Mouse (Mus musculus) neural tube, embryonic 14.5 days (tissue): ENCODE measurements at regions not wholly inside any gene's neighbourhood (a gene's known extent, or its start where the extent isn't known, plus 50 kb on each side); places are given as distances from the start of the nearest gene placed in this dataset.
A peak's percentile ranks its signal among the peaks of the same experiment; 100 is the strongest.

ENCODE experiments used
- ATAC-seq: fragments of 200-750 bp; cut with Nextera tagmentation; 2 replicates; pipeline ENCODE4 v1.8.0; 2017; ENCODE audit warnings: low read depth, mild to moderate bottlenecking, moderate TSS enrichment, moderate library complexity
- H3K27ac ChIP-seq: fragments of 300-500 bp; sonication (generic); 2 replicates; pipeline ENCODE4 v1.5.1; 2014; ENCODE audit warnings: low read depth, mild to moderate bottlenecking, control low read depth, low read length, moderate library complexity, mixed read lengths
- H3K27me3 ChIP-seq: fragments of 300-500 bp; sonication (generic); 2 replicates; pipeline ENCODE4 v1.6.1; 2014; ENCODE audit warnings: low read length; ENCODE audit not compliant: control insufficient read depth, insufficient read depth
- H3K36me3 ChIP-seq: fragments of 300-500 bp; sonication (generic); 2 replicates; pipeline ENCODE4 v1.6.1; 2014; ENCODE audit warnings: low read length, mixed read lengths; ENCODE audit not compliant: control insufficient read depth, insufficient read depth
- H3K4me1 ChIP-seq: fragments of 300-500 bp; sonication (generic); 2 replicates; pipeline ENCODE4 v1.6.1; 2014; ENCODE audit warnings: low read length; ENCODE audit not compliant: control insufficient read depth, insufficient read depth
- H3K4me2 ChIP-seq: fragments of 300-500 bp; sonication (generic); 2 replicates; pipeline ENCODE4 v1.6.1; 2014; ENCODE audit warnings: mild to moderate bottlenecking, low read depth, low read length, control low read depth
- H3K4me3 ChIP-seq: fragments of 300-500 bp; sonication (generic); 2 replicates; pipeline ENCODE4 v1.5.1; 2014; ENCODE audit warnings: low read depth, low read length, control low read depth, mixed read lengths
- H3K9ac ChIP-seq: fragments of 300-500 bp; sonication (generic); replicated peaks from 2 replicates; pipeline ENCODE4 v1.6.1; 2014; ENCODE audit warnings: low read depth, mild to moderate bottlenecking, control low read depth, low read length, mixed read lengths
- H3K9me3 ChIP-seq: fragments of 300-500 bp; sonication (generic); 2 replicates; pipeline ENCODE4 v1.6.1; 2016; ENCODE audit warnings: low read length; ENCODE audit not compliant: control insufficient read depth
- WGBS: fragments of 180-500 bp; shearing (Covaris S2); extraction: QIAGEN DNeasy Blood & Tissue Kit; methylation state at CpG from one replicate; pipeline ENCODE4 v1.1.7; 2014; 5-methylcytosine and 5-hydroxymethylcytosine counted together

DNA sequence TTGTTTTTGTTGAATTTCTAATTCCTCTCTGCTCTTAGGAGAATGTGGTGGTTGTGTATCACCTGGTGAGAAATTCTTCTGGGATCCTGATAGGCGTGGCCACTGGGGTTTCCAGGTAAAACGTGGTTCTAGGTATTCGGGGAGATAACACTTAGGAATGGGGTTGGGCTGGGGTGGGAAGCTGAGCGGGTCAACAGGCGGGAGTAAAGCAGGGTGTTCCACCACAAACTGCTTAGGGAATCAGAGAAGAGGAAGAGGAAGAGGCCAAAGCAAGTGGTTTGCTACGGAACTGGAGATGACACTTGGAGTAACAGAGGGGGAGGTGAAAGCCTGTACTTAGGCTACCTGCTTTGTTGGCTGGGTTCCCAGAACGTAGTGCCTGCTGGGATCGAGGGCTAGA is 205.9 kb upstream of the Rgma start:
- H3K9me3 ChIP-seq, result no peaks in the 10 kb centered on the region
- no peak overlapping the region for H3K4me3 ChIP-seq
- no peaks in the 10 kb centered on the region for H3K27me3 ChIP-seq
- 89% methylated on average over 8 of the region's 8 CpGs for WGBS
- H3K27ac ChIP-seq, result no peak overlapping the region
- no peaks in the 10 kb centered on the region for H3K36me3 ChIP-seq
- ATAC-seq, result no peak
- no peak overlapping the region for H3K9ac ChIP-seq
- H3K4me2 ChIP-seq, result no peak overlapping the region
- H3K4me1 ChIP-seq, result no peaks in the 10 kb centered on the region

DNA sequence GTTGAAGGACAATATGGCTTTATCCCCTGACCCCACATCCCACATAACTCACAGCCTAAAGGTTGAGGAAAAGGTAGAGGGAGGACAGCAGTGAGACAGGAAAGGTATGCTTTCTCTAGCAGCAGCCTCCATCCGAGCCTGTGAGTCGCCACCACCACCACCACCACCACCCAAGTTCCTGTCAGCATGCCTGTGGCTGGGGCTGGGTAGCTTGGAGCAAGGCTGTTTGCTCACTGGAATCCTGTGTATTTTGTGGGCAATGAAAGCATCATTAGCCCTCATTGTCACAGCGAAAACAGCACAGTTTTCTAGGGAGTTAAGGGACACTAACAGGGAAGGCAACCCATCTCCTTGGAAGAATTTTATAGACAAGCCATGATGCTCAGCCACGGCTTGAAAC is 202.7 kb upstream of the Rgma start:
- no peak overlapping the region for H3K4me2 ChIP-seq
- no peaks in the 10 kb centered on the region for H3K9me3 ChIP-seq
- no peak overlapping the region for H3K4me3 ChIP-seq
- 82% methylated on average over 4 of the region's 4 CpGs for WGBS
- no peaks in the 10 kb centered on the region for H3K27me3 ChIP-seq
- ATAC-seq, result no peak
- H3K27ac ChIP-seq, result no peak overlapping the region
- H3K9ac ChIP-seq, result no peak overlapping the region
- no peaks in the 10 kb centered on the region for H3K36me3 ChIP-seq
- H3K4me1 ChIP-seq, result no peaks in the 10 kb centered on the region

DNA sequence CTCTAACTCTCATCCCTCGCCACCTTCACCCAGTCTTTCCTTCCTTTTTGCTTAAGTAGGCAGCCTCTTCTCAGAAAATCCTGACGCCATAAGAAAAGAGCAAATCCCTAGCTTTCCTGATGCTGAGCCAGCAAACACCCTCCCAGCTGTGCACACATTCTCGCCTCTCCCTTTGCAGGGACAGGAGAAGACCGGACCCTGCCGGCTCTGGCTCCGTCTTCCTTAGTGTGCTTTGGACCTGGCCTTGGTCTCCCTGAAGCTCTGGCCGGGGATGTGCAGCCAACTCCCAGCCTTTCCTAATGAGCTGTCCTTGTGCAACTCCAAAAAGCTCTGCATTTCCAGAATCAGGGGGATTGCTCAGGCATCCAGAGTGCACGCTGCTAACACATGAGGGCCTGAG is 191.5 kb upstream of the Rgma start:
- 72% methylated on average over 8 of the region's 8 CpGs for whole genome bisulfite sequencing
- H3K27me3 ChIP-seq, result no peaks in the 10 kb centered on the region
- no peaks in the 10 kb centered on the region for H3K36me3 ChIP-seq
- H3K4me3 ChIP-seq, result no peak overlapping the region
- no peak for ATAC-seq
- no peak overlapping the region for H3K4me2 ChIP-seq
- H3K4me1 ChIP-seq, result no peaks in the 10 kb centered on the region
- no peak overlapping the region for H3K9ac ChIP-seq
- no peaks in the 10 kb centered on the region for H3K9me3 ChIP-seq
- H3K27ac ChIP-seq, result peak overlapping the region; percentile 62

DNA sequence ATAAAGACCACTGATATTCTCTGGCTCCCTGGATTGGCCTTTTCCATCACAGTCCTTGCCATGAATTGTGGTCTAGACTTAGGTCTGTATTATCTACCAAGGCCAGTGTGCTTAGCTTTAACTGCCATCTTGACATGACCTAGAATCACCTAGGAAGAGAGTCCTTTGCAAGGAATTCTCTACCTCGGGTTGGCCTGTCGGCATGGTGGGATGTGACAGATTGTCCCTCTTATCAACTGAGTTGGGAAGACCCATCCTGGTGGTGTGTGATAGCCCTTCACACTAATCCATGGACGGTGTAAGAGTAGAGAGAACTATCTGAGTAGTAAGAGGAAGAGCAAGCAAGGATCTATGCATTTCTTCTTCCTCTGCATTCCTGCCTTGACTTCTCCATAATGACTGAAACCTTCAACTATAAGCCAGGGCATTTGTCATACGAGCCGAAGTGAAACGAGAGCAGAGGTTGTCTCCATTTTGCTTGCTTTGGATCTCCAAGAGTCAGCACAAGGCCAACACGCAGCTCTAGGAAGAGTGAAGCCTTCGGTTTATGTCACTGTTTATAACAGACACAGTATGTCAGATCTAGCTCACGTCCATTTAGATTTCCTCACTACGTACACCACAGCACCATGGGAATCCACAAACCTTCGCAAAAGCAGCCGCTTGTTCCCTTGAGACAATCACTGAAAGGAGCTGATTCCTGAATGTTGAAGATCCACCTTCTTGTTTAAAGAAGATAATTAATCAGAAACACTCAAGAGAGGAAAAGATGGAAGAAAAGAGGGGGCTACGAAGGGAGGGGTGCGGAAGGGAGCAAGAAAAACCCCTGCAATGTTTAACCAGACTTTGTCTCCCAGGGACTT is 190.9 kb upstream of the Rgma start:
- H3K36me3 ChIP-seq, result no peaks in the 10 kb centered on the region
- H3K9me3 ChIP-seq, result no peaks in the 10 kb centered on the region
- no peaks in the 10 kb centered on the region for H3K4me1 ChIP-seq
- no peaks in the 10 kb centered on the region for H3K27me3 ChIP-seq
- WGBS, result 53% methylated on average over 14 of the region's 14 CpGs
- peak overlapping the region; percentile 62 for H3K27ac ChIP-seq
- no peak overlapping the region for H3K9ac ChIP-seq
- H3K4me3 ChIP-seq, result no peak overlapping the region
- ATAC-seq, result peak; percentile 49
- no peak overlapping the region for H3K4me2 ChIP-seq

DNA sequence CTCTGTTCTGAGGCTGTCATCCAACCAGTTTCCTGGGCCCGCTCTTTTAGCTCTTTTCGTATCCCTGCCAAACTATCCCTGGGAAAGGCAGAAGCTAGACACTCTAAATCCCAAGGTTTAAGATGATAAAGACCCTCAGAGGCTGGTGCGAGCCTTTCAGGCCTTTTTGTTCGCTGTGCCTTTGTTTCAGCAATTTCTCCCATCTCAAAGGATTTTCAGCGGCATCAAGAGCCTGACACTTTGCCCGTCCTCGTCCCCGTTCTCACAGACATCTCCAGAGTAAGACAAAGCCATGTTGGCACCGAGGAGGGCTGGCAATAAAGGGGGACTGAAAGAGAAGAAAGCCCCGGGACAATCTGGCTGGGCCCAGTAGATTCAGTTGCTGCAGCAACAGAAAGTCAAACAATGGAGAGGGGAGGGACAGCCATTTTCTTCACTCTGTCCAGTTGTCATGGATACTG is 190.2 kb upstream of the Rgma start:
- Histone ChIP-seq H3K27me3 (no peaks in the 10 kb centered on the region), H3K36me3 (no peaks in the 10 kb centered on the region), H3K4me3 (no peak overlapping the region), H3K4me1 (no peaks in the 10 kb centered on the region), H3K9ac (no peak overlapping the region), H3K4me2 (no peak overlapping the region), H3K27ac (peak overlapping the region; percentile 62), H3K9me3 (no peaks in the 10 kb centered on the region)
- peak; percentile 87 for ATAC-seq
- 22% methylated on average over 10 of the region's 10 CpGs for WGBS

DNA sequence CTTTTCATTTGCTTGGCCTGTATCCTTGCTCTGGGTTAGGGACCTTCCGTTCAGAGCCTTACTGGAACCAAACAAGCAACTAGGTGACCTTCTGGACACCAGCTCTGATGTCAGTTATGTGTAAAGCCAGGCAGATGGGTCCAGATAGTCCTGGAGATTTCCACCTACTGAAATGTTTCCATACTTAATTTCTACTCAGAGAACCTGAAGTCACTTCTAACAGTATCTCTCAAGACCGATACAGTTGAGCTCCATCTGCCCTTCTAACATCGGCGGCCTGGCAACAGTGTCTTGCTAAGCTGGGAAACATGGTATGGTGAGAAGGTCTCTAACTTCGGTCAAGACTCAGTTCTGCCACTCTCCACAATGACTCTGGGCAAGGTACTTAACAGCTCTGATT is 189.7 kb upstream of the Rgma start:
- WGBS, result 57% methylated on average over 5 of the region's 5 CpGs
- no peak; the same call in 1 of the 2 replicates for ATAC-seq
- H3K9ac ChIP-seq, result no peak overlapping the region

DNA sequence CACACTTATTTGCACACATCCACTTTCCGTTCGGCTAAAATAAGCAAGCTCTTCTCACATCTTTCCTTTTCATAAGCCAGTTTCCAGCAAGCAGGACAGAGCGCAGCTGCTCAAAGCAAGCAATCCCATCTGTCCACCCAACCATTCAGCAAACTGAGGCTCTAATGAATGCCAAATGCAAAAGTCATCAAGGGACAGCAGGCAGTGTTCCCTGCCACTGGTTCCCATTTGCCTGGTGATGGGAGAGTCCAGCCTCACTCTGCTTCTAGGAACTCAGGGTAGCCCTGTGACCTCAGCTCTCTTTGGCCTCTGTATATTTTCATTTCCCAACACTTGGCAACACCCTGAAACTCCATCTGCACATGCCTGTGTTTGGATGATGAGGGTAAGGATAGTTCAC is 188.8 kb upstream of the Rgma start:
- Histone ChIP-seq H3K27ac (peak overlapping the region; percentile 77; the same call in 1 of the 2 replicates), H3K4me3 (no peak overlapping the region), H3K36me3 (no peaks in the 10 kb centered on the region), H3K9me3 (no peaks in the 10 kb centered on the region), H3K4me2 (no peak overlapping the region), H3K4me1 (0 out of 2 replicates have a peak, but pooled peaks cover under 1% of the 10 kb centered on the region), H3K27me3 (no peaks in the 10 kb centered on the region), H3K9ac (no peak overlapping the region)
- no peak for ATAC-seq
- WGBS, result 57% methylated on average over 3 of the region's 3 CpGs

More for the DNA sequence above, 189.7 kb upstream of the Rgma start:
- H3K27me3 ChIP-seq, result no peaks in the 10 kb centered on the region
- no peaks in the 10 kb centered on the region for H3K36me3 ChIP-seq
- no peaks in the 10 kb centered on the region for H3K4me1 ChIP-seq
- no peaks in the 10 kb centered on the region for H3K9me3 ChIP-seq
- H3K4me2 ChIP-seq, result no peak overlapping the region
- peak overlapping the region; percentile 77 for H3K27ac ChIP-seq
- no peak overlapping the region for H3K4me3 ChIP-seq

DNA sequence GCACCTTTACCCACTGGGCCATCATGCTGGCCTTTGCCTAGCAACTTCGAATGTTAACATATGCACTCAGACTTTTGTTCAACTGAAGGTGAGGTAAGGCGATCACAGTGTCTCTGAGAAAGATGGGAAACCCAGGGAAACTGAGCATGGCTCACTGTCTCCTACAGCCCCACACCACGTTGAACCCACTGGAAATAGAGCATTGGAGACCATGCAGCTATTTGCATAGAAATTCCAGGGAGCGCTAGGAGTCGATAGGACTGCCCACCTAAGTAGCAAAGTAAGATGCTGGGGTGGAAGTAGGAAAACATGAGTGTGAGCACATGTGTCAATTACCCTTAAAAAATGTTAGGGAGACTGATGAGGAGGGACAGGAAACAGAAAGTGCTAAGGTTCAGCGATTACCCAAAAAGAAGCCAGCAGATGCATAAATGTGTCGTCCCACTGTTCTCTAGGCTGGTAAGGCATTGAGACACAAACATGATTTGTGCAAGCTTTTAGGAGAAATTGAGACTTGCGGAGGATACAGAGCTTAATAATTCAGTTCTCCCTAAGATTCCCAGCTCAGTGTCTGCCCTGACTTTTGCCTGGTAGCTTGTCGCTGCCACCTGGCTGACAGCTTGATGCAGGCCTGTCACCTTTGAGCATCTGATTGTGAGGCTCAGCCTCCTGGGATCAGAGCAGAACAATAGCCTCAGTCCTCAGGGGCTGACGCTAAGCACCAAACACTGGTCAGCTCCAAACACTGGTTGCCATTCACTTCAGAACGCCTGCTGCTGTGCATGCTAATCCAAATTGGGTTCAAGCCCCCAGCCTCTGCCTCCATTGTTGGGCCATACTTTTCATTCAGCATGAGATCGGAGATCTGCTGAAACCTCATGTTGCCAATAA is 183.7 kb upstream of the Rgma start:
- Histone ChIP-seq H3K4me1 (peaks cover 5% of the 10 kb centered on the region), H3K4me3 (no peak overlapping the region), H3K4me2 (no peak overlapping the region), H3K27me3 (no peaks in the 10 kb centered on the region), H3K9me3 (no peaks in the 10 kb centered on the region), H3K36me3 (no peaks in the 10 kb centered on the region), H3K9ac (no peak overlapping the region), H3K27ac (peak overlapping the region; percentile 69)
- WGBS, result 32% methylated on average over 12 of the region's 12 CpGs
- ATAC-seq, result peak; percentile 48; the same call in 1 of the 2 replicates

DNA sequence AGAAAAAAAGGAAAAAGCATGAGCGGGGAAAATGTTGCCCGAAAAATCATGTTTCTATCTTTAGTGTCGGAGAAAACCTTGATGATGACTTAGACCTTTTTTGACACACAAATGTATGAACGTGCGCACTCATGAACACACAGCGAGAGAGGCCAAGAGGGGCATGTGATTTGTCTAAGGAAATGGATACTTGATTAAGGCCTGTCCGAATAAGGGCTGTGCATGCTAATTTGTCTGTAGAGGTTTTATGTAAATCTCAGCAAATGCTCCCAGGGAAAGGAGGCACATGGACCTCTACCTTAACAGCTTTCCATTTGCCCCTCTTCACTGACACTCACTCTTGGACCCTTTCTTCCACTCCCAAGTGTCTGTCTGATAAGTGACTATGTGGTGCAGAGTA is 182.5 kb upstream of the Rgma start:
- 56% methylated on average over 7 of the region's 7 CpGs for WGBS
- Histone ChIP-seq H3K27me3 (no peaks in the 10 kb centered on the region), H3K4me1 (peaks cover 14% of the 10 kb centered on the region), H3K4me3 (no peak overlapping the region), H3K9me3 (no peaks in the 10 kb centered on the region), H3K4me2 (no peak overlapping the region), H3K9ac (no peak overlapping the region), H3K36me3 (no peaks in the 10 kb centered on the region), H3K27ac (peak overlapping the region; percentile 44)
- ATAC-seq, result no peak
